Mouse (Mus musculus) midbrain, embryonic 12.5 days (tissue): Measurements from ENCODE around the gene Dpf3. TPM values are rescaled to one million over a fixed set of nuclear protein-coding genes. Genes with fewer than 3 reads are reported as not detected.

ENCODE experiments used
- ATAC-seq: fragments of 200-750 bp; cut with Nextera tagmentation; 2 replicates; pipeline ENCODE4 v1.8.0; 2017; ENCODE audit warnings: low read depth, moderate TSS enrichment, moderate library complexity; ENCODE audit not compliant: low FRiP score
- H3K27ac ChIP-seq: fragments of 300-500 bp; sonication (generic); replicated peaks from 2 replicates; pipeline ENCODE4 v1.5.1; 2016; ENCODE audit warnings: mild to moderate bottlenecking
- H3K27me3 ChIP-seq: fragments of 300-500 bp; sonication (generic); 2 replicates; pipeline ENCODE4 v1.6.1; 2016; ENCODE audit warnings: mild to moderate bottlenecking
- H3K36me3 ChIP-seq: fragments of 300-500 bp; sonication (generic); 2 replicates; pipeline ENCODE4 v1.6.1; 2016
- H3K4me1 ChIP-seq: fragments of 300-500 bp; sonication (generic); 2 replicates; pipeline ENCODE4 v1.6.1; 2016
- H3K4me2 ChIP-seq: fragments of 300-500 bp; sonication (generic); replicated peaks from 2 replicates; pipeline ENCODE4 v1.6.1; 2016; ENCODE audit warnings: mild to moderate bottlenecking, moderate library complexity
- H3K4me3 ChIP-seq: fragments of 300-500 bp; sonication (generic); 2 replicates; pipeline ENCODE4 v1.5.1; 2016; ENCODE audit warnings: mild to moderate bottlenecking
- H3K9ac ChIP-seq: fragments of 300-500 bp; sonication (generic); replicated peaks from 2 replicates; pipeline ENCODE4 v1.6.1; 2016; ENCODE audit warnings: mild to moderate bottlenecking, moderate library complexity
- H3K9me3 ChIP-seq: fragments of 300-500 bp; sonication (generic); 2 replicates; pipeline ENCODE4 v1.6.1; 2016; ENCODE audit warnings: mild to moderate bottlenecking
- WGBS: fragments of 180-500 bp; shearing (Covaris S2); methylation state at CpG from one replicate; pipeline ENCODE4 v1.1.7; 2016; 5-methylcytosine and 5-hydroxymethylcytosine counted together
- polyA plus RNA-seq: library from polyadenylated mRNA; unstranded; fragments of >200 nt; fragmentation: Nextera tagmentation; extraction: Ambion mirVana; gene quantifications from 2 replicates; pipeline ENCODE4 v1.2.1, GENCODE M21; 2016

The Dpf3 gene
- polyA plus RNA-seq, 1 experiment from 2014 or later = 19.3 TPM

DNA sequence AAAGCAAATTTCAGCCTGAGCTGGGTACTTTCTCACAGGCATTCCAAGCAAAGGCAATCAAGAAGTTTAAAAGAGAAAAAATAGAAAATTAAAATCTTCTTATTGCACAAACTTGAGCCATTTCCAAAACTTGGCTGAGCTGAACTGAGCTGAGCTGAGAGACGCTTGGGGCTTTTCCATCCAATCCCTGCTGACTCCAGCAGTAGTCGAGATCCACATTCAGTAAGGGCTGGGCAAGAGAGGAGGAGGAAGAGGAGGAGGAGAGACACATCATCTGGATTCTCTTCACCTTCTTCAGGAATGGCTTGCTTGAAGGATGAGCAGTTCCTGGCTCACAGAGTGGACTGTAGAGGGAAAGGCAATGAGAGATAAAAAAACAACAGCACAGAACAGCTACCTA, 227.0 kb downstream of the Dpf3 start:
- Histone ChIP-seq H3K27ac (no peak overlapping the region), H3K9me3 (no peaks in the 10 kb centered on the region), H3K4me2 (no peak overlapping the region), H3K4me1 (no peaks in the 10 kb centered on the region), H3K36me3 (no peaks in the 10 kb centered on the region), H3K9ac (no peak overlapping the region), H3K4me3 (no peak overlapping the region), H3K27me3 (no peaks in the 10 kb centered on the region)
- 78% methylated on average over 2 of the region's 2 CpGs for WGBS
- no peak for ATAC-seq

DNA sequence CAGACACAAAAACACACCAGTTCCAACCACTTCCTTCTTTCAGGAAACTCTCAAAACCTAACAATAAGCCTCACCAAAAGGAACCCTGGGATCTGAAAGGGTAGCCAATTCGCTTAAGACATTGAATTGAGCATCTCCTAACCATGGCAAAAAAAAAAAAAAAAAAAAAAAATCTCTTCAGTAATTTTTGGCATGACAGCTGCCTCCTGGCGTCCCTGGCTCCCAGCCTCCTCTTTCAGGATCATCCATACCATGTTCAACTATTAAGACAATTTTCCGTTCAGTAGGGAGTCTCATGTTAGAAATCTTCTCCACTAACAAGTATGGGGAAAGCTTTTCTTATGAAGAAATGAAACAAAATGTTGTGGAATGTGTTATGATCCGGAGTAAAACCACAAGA, 233.1 kb downstream of the Dpf3 start:
- Histone ChIP-seq H3K4me2 (no peak overlapping the region), H3K4me3 (no peak overlapping the region), H3K9me3 (no peaks in the 10 kb centered on the region), H3K27ac (no peak overlapping the region), H3K27me3 (no peaks in the 10 kb centered on the region), H3K36me3 (no peaks in the 10 kb centered on the region), H3K4me1 (no peaks in the 10 kb centered on the region), H3K9ac (no peak overlapping the region)
- WGBS = 83% methylated on average over 4 of the region's 4 CpGs
- ATAC-seq = no peak

DNA sequence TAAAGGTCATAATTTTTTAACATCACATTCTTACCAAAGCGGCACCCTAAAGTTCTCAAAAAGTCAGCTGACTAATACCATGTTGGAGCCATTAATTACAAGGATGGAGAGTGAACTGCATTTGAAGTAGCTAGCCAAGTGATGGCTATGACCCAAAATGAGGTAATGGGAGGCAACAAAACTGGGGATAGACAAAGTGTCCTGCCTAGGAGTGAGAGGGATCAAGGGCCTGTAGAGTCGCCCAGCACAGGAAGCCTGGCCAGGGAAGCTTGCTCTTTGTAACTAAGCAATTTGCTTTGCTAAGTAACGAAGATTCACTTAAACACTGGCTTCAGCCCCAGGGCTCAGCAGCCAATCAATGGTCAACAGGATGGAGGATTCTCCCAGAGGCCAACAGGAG, 238.4 kb downstream of the Dpf3 start:
- Histone ChIP-seq H3K4me2 (no peak overlapping the region), H3K9me3 (no peaks in the 10 kb centered on the region), H3K36me3 (no peaks in the 10 kb centered on the region), H3K27me3 (no peaks in the 10 kb centered on the region), H3K27ac (no peak overlapping the region), H3K9ac (no peak overlapping the region), H3K4me1 (no peaks in the 10 kb centered on the region), H3K4me3 (no peak overlapping the region)
- WGBS = 84% methylated on average over 3 of the region's 3 CpGs
- no peak for ATAC-seq

DNA sequence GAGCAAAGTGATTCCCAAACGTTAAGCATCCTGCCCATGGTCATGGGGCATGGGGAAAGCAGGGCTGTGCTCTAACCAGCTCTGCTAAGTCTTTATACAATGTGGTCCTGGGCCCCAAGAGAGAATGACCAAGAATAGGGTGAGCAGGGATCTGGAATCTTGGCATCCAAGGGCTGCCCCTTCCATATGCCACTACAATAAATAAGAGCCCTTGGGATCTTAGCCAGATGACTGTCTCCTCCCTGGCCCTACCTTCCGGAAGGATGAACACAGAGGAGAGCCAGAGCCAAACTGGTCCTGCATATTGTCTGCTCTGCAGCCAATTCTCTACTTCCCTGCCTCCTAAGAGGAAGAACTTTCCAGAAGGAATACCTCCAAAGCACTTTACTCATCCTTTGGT, 238.9 kb downstream of the Dpf3 start:
- Histone ChIP-seq H3K27me3 (no peaks in the 10 kb centered on the region), H3K9me3 (no peaks in the 10 kb centered on the region), H3K4me2 (no peak overlapping the region), H3K36me3 (no peaks in the 10 kb centered on the region), H3K4me1 (no peaks in the 10 kb centered on the region), H3K9ac (no peak overlapping the region), H3K4me3 (no peak overlapping the region), H3K27ac (no peak overlapping the region)
- no peak for ATAC-seq
- WGBS = 72% methylated on average over 2 of the region's 2 CpGs

DNA sequence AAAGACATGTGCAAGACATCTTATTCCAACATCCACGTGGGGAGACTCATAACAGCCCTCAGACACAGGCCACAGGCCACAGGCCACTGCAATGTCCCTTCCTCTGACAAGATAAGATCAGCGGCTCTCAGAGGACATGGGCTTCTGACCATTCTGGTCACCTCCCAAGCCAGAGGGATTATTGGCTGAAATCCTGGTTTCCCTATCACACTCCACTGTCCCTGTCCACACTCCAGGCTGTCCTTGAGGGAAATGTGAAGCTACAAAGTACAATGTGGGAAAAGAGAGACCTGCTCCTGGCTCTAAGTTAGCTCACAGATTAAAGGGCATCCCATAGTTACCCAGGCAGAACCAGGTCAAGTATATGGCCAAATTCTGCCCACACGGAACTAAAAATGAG, 239.8 kb downstream of the Dpf3 start:
- no peaks in the 10 kb centered on the region for H3K27me3 ChIP-seq
- H3K9ac ChIP-seq = no peak overlapping the region
- H3K4me1 ChIP-seq = no peaks in the 10 kb centered on the region
- no peaks in the 10 kb centered on the region for H3K36me3 ChIP-seq
- H3K4me2 ChIP-seq = no peak overlapping the region
- H3K27ac ChIP-seq = no peak overlapping the region
- no peaks in the 10 kb centered on the region for H3K9me3 ChIP-seq
- H3K4me3 ChIP-seq = no peak overlapping the region
- ATAC-seq = no peak
- 83% methylated on average over 3 of the region's 3 CpGs for WGBS

DNA sequence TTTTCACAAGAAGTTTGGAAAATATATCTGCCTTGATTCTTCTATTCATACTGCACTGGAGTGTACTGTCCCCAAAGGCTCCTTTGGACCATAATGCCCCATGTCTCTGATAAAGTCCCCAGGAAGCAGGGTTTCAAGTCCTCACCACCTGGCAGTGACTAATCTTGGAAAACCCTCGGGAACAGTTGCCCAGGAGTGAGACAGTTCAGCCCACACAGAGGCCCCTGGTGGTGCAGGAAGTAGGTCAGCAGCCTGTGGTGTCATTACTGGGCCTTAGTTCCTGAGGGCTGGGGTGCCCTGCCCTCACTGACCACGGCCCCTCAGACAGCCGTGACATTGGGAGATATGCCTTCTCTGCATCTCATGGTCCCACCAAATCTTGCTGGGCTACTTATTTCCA, 246.5 kb downstream of the Dpf3 start:
- Histone ChIP-seq H3K9ac (no peak overlapping the region), H3K4me1 (peaks cover 5% of the 10 kb centered on the region; the same call in 1 of the 2 replicates), H3K27me3 (no peaks in the 10 kb centered on the region), H3K36me3 (no peaks in the 10 kb centered on the region), H3K4me3 (no peak overlapping the region), H3K27ac (no peak overlapping the region), H3K4me2 (no peak overlapping the region), H3K9me3 (no peaks in the 10 kb centered on the region)
- 70% methylated on average over 3 of the region's 3 CpGs for WGBS
- no peak for ATAC-seq

DNA sequence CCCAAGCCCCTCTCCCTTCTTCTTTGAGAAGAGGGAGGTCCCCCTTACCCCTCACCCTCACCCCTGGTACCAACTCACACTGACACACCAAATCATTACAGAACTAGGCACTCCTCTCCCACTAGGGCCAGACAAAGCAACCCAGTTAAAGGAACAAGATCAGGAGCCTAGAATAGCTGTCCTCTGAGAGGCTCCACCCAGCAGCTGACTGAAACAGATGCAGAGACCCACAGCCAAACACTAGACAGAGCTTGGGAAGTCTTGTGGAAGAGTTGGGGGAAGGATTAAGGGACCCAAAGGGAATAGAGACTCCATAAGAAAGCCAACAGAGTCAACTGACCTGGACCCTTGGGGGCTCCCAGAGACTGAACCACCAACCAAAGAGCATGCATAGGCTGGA, 246.9 kb downstream of the Dpf3 start:
- Histone ChIP-seq H3K27me3 (no peaks in the 10 kb centered on the region), H3K4me3 (no peak overlapping the region), H3K9me3 (no peaks in the 10 kb centered on the region), H3K36me3 (no peaks in the 10 kb centered on the region), H3K4me1 (peaks cover 5% of the 10 kb centered on the region; the same call in 1 of the 2 replicates), H3K9ac (no peak overlapping the region), H3K27ac (no peak overlapping the region), H3K4me2 (no peak overlapping the region)
- ATAC-seq = no peak

DNA sequence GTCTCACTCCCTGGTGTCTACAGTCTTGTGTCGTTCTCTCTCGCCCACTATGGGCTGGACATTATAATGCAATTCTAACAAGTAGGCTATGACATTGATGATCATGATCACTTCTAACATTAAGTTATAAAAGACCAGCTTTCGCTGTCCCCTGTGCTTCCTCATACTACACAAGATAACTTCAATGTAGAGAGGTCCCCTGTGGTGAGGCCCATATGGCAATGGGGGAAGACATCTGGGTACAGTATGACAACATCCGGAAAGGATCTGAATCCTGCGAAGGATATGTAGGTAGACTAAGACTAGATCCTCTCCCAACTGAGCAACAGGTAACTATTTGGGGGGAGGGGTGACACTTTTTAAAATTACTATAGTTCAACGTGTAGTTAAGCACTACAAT, 251.7 kb downstream of the Dpf3 start:
- Histone ChIP-seq H3K27ac (no peak overlapping the region), H3K9me3 (no peaks in the 10 kb centered on the region), H3K4me1 (peaks cover 12% of the 10 kb centered on the region), H3K9ac (no peak overlapping the region), H3K36me3 (no peaks in the 10 kb centered on the region), H3K4me2 (no peak overlapping the region), H3K27me3 (no peaks in the 10 kb centered on the region), H3K4me3 (no peak overlapping the region)
- no peak for ATAC-seq
- 96% methylated on average over 6 of the region's 6 CpGs for WGBS

DNA sequence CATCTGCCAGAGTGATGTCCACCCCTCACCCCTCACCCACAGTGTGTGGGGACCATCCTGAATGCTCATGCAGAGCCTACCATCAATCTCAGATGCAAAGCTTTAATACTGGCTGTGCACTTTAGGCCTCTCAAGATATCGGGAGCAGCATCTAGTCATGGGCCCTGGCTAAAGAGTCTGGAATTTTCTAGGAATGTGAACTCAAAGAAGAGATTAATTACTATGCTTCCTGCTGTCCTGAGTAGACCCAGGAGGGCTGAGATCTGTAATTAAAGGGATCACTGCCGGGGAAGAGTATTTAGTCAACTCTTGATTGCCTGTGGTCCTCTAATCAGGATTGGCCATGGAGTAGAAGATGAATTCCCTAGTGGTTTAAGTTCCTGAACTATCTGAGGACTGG, 252.5 kb downstream of the Dpf3 start:
- Histone ChIP-seq H3K9me3 (no peaks in the 10 kb centered on the region), H3K4me2 (no peak overlapping the region), H3K4me1 (peaks cover 12% of the 10 kb centered on the region), H3K36me3 (no peaks in the 10 kb centered on the region), H3K27me3 (no peaks in the 10 kb centered on the region), H3K27ac (no peak overlapping the region), H3K9ac (no peak overlapping the region), H3K4me3 (no peak overlapping the region)
- no peak for ATAC-seq
- WGBS = 54% methylated on average over 2 of the region's 2 CpGs

DNA sequence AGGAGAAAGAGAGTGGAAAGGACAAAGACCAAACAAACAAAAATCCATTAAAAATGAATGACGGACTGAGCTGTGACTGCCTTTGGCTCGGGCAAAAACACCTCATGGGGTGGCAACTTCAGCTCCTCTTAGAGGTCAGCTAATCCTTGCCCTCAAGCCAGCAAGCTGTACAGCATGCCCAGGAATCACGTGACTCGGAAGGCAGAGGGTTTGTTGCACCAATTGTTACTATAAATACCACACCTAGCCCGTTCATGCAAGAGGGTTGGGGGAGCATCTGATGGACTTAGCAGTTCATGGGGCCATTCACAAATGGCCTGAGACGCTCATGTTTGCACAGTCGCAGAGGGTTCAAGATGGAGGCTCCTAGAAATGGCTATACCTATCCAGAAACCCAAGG, 253.9 kb downstream of the Dpf3 start:
- 30% methylated on average over 7 of the region's 7 CpGs for WGBS

DNA sequence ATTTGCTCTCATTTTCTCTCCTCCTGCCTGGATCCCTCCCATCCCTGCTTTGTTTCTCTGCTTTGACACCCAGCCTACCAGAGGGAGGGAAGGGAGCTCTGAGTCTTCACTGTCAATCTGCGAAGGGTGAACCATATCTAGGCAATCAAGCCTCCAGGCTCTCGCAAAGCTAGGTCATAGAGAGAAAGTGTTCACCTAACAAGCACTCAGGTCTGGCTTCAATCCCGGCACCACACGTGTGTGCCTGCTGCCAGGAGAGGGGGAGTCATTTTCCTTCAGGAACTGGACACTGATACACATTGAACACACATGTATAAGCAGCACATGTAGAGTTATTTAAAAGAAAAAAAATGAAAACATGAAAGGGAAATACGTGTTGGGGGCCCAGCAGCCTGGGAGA, 254.6 kb downstream of the Dpf3 start:
- Histone ChIP-seq H3K4me2 (no peak overlapping the region), H3K36me3 (no peaks in the 10 kb centered on the region), H3K4me3 (no peak overlapping the region), H3K27ac (no peak overlapping the region), H3K9ac (no peak overlapping the region), H3K27me3 (no peaks in the 10 kb centered on the region), H3K9me3 (no peaks in the 10 kb centered on the region), H3K4me1 (peaks cover 12% of the 10 kb centered on the region)
- 65% methylated on average over 5 of the region's 5 CpGs for WGBS
- no peak for ATAC-seq

More for the DNA sequence above, 253.9 kb downstream of the Dpf3 start:
- Histone ChIP-seq H3K4me3 (no peak overlapping the region), H3K9me3 (no peaks in the 10 kb centered on the region), H3K9ac (no peak overlapping the region), H3K4me1 (peaks cover 12% of the 10 kb centered on the region), H3K27me3 (no peaks in the 10 kb centered on the region), H3K4me2 (no peak overlapping the region), H3K27ac (no peak overlapping the region), H3K36me3 (no peaks in the 10 kb centered on the region)
- no peak for ATAC-seq

DNA sequence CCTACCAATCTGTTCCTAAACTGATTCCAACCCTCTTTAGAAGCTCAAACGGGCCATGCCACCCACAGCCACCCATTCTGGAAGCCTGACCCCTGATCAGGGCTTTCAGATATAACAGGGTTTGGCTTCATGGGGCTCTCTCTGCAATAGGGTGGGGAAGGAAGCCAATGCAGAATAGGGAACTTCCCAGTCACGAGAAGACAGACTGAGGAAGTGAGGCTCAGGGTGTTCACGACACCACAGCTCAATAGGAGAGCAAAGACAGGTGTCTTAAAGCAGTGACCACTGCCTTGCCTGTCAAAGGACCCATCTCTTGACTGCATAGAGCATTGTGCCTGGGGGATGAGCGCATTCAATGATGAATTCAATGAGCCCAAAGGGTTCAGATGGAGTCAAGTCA, 256.3 kb downstream of the Dpf3 start:
- H3K4me2 ChIP-seq = no peak overlapping the region
- WGBS = 80% methylated on average over 4 of the region's 4 CpGs
- H3K9me3 ChIP-seq = no peaks in the 10 kb centered on the region
- no peaks in the 10 kb centered on the region for H3K36me3 ChIP-seq
- no peak for ATAC-seq
- no peak overlapping the region for H3K27ac ChIP-seq
- H3K27me3 ChIP-seq = no peaks in the 10 kb centered on the region
- no peak overlapping the region for H3K9ac ChIP-seq
- peaks cover 16% of the 10 kb centered on the region for H3K4me1 ChIP-seq
- no peak overlapping the region for H3K4me3 ChIP-seq

DNA sequence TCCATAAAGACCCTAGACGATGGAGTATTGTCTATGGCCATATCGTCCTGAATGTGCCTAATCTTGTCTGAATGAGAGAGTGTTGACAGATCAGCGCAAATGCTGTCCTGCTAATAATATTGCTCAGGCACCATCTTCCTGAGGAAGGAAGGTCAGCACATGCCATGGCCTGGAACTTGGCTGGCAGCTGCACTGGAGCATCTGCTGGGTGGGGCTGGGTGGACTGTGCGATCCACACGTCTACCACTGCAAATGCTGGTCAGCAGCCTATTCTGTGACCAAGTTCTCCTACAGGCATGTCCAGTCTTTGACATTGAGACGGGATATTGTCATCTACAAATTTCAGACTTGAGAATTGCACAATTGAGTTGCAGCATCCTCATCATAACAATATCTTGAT, 257.8 kb downstream of the Dpf3 start:
- ATAC-seq = no peak
- H3K9ac ChIP-seq = no peak overlapping the region
- 86% methylated on average over 6 of the region's 6 CpGs for WGBS
- no peaks in the 10 kb centered on the region for H3K27me3 ChIP-seq
- H3K27ac ChIP-seq = no peak overlapping the region
- H3K4me2 ChIP-seq = no peak overlapping the region
- H3K36me3 ChIP-seq = no peaks in the 10 kb centered on the region
- peaks cover 16% of the 10 kb centered on the region for H3K4me1 ChIP-seq
- no peak overlapping the region for H3K4me3 ChIP-seq
- no peaks in the 10 kb centered on the region for H3K9me3 ChIP-seq
